Mouse (Mus musculus): ENCODE measurements around the gene Tle4. TPM values are rescaled to one million over a fixed set of nuclear protein-coding genes. Genes with fewer than 3 reads are reported as not detected.

Tle4 gene
- polyA plus RNA-seq, 1 experiment from 2014 or later: 13.0 TPM

- H3K9ac ChIP-seq (ENCODE audit: low read depth, low read length): no peak overlapping the region
- peaks cover 7% of the 10 kb centered on the region; the same call in 1 of the 2 replicates for H3K4me1 ChIP-seq (replicated peaks; ENCODE audit: control insufficient read depth, insufficient read depth, low read length)
- WGBS: 84% methylated on average over 3 of the region's 3 CpGs
- DNase-seq (ENCODE audit: low spot score) (no peak), ATAC-seq (replicated peaks; ENCODE audit: low FRiP score) (no peak)
- H3K36me3 ChIP-seq (ENCODE audit: control insufficient read depth, insufficient read depth, low read length): 0 out of 2 replicates have a peak, but pooled peaks cover 3% of the 10 kb centered on the region
- H3K27me3 ChIP-seq (replicated peaks; ENCODE audit: control insufficient read depth, insufficient read depth, low read length): no peaks in the 10 kb centered on the region
- no peaks in the 10 kb centered on the region for H3K9me3 ChIP-seq (ENCODE audit: control insufficient read depth, low read length)
- H3K27ac ChIP-seq (ENCODE audit: low read depth, low read length): no peak overlapping the region
- H3K4me2 ChIP-seq: no peak overlapping the region
- H3K4me3 ChIP-seq (ENCODE audit: low read depth, low read length): no peak overlapping the region
Measured at GRCm38 (mm10) chr19:14585235-14585634, 12.6 kb downstream of the Tle4 start.

GRCm38 (mm10) chr19:14578698-14579097 is 19.2 kb downstream of the Tle4 start:
- Histone ChIP-seq H3K9ac (ENCODE audit: low read depth, low read length) (no peak overlapping the region), H3K4me3 (ENCODE audit: low read depth, low read length) (no peak overlapping the region), H3K36me3 (ENCODE audit: control insufficient read depth, insufficient read depth, low read length) (no peaks in the 10 kb centered on the region), H3K4me1 (replicated peaks; ENCODE audit: control insufficient read depth, insufficient read depth, low read length) (peaks cover 8% of the 10 kb centered on the region; the same call in 1 of the 2 replicates), H3K27me3 (replicated peaks; ENCODE audit: control insufficient read depth, insufficient read depth, low read length) (no peaks in the 10 kb centered on the region), H3K27ac (ENCODE audit: low read depth, low read length) (no peak overlapping the region), H3K9me3 (ENCODE audit: control insufficient read depth, low read length) (no peaks in the 10 kb centered on the region), H3K4me2 (no peak overlapping the region)
- DNase-seq (ENCODE audit: low spot score): no peak
- WGBS: 76% methylated on average over 5 of the region's 5 CpGs
- ATAC-seq (replicated peaks; ENCODE audit: low FRiP score): no peak

- peak; percentile 63 for ATAC-seq (replicated peaks; ENCODE audit: low FRiP score)
- no peak overlapping the region for H3K4me2 ChIP-seq
Measured at GRCm38 (mm10) chr19:14578016-14578415, 19.8 kb downstream of the Tle4 start.

GRCm38 (mm10) chr19:14576311-14576710 is 21.5 kb downstream of the Tle4 start:
- no peaks in the 10 kb centered on the region for H3K9me3 ChIP-seq (ENCODE audit: control insufficient read depth, low read length)
- H3K9ac ChIP-seq (ENCODE audit: low read depth, low read length): no peak overlapping the region
- no peak overlapping the region for H3K27ac ChIP-seq (ENCODE audit: low read depth, low read length)
- peaks cover 8% of the 10 kb centered on the region; the same call in 1 of the 2 replicates for H3K4me1 ChIP-seq (replicated peaks; ENCODE audit: control insufficient read depth, insufficient read depth, low read length)
- ATAC-seq (replicated peaks; ENCODE audit: low FRiP score) (peak; percentile 73), DNase-seq (ENCODE audit: low spot score) (no peak)
- no peak overlapping the region for H3K4me3 ChIP-seq (ENCODE audit: low read depth, low read length)
- H3K4me2 ChIP-seq: no peak overlapping the region
- no peaks in the 10 kb centered on the region for H3K36me3 ChIP-seq (ENCODE audit: control insufficient read depth, insufficient read depth, low read length)
- H3K27me3 ChIP-seq (replicated peaks; ENCODE audit: control insufficient read depth, insufficient read depth, low read length): no peaks in the 10 kb centered on the region

More at GRCm38 (mm10) chr19:14578016-14578415, 19.8 kb downstream of the Tle4 start:
- Histone ChIP-seq H3K27me3 (replicated peaks; ENCODE audit: control insufficient read depth, insufficient read depth, low read length) (no peaks in the 10 kb centered on the region), H3K9ac (ENCODE audit: low read depth, low read length) (no peak overlapping the region), H3K9me3 (ENCODE audit: control insufficient read depth, low read length) (no peaks in the 10 kb centered on the region), H3K36me3 (ENCODE audit: control insufficient read depth, insufficient read depth, low read length) (no peaks in the 10 kb centered on the region), H3K4me1 (replicated peaks; ENCODE audit: control insufficient read depth, insufficient read depth, low read length) (peaks cover 8% of the 10 kb centered on the region; the same call in 1 of the 2 replicates), H3K4me3 (ENCODE audit: low read depth, low read length) (no peak overlapping the region), H3K27ac (ENCODE audit: low read depth, low read length) (no peak overlapping the region)
- no peak for DNase-seq (ENCODE audit: low spot score)
- 60% methylated on average over 4 of the region's 4 CpGs for WGBS

- no peaks in the 10 kb centered on the region; the same call in 1 of the 2 replicates for H3K4me1 ChIP-seq (replicated peaks; ENCODE audit: control insufficient read depth, insufficient read depth, low read length)
- no peaks in the 10 kb centered on the region for H3K9me3 ChIP-seq (ENCODE audit: control insufficient read depth, low read length)
- no peaks in the 10 kb centered on the region for H3K27me3 ChIP-seq (replicated peaks; ENCODE audit: control insufficient read depth, insufficient read depth, low read length)
- no peak overlapping the region for H3K4me3 ChIP-seq (ENCODE audit: low read depth, low read length)
- H3K27ac ChIP-seq (ENCODE audit: low read depth, low read length): no peak overlapping the region
- no peak for ATAC-seq (replicated peaks; ENCODE audit: low FRiP score)
- no peaks in the 10 kb centered on the region for H3K36me3 ChIP-seq (ENCODE audit: control insufficient read depth, insufficient read depth, low read length)
- H3K4me2 ChIP-seq: no peak overlapping the region
- DNase-seq (ENCODE audit: low spot score): no peak
- no peak overlapping the region for H3K9ac ChIP-seq (ENCODE audit: low read depth, low read length)
Measured at GRCm38 (mm10) chr19:14568879-14569278, 29.0 kb downstream of the Tle4 start.

GRCm38 (mm10) chr19:14567081-14567480 is 30.8 kb downstream of the Tle4 start:
- Histone ChIP-seq H3K4me3 (ENCODE audit: low read depth, low read length) (no peak overlapping the region), H3K27me3 (replicated peaks; ENCODE audit: control insufficient read depth, insufficient read depth, low read length) (no peaks in the 10 kb centered on the region), H3K9me3 (ENCODE audit: control insufficient read depth, low read length) (no peaks in the 10 kb centered on the region), H3K4me1 (replicated peaks; ENCODE audit: control insufficient read depth, insufficient read depth, low read length) (no peaks in the 10 kb centered on the region; the same call in 1 of the 2 replicates), H3K4me2 (no peak overlapping the region), H3K9ac (ENCODE audit: low read depth, low read length) (no peak overlapping the region), H3K36me3 (ENCODE audit: control insufficient read depth, insufficient read depth, low read length) (no peaks in the 10 kb centered on the region), H3K27ac (ENCODE audit: low read depth, low read length) (no peak overlapping the region)
- ATAC-seq (replicated peaks; ENCODE audit: low FRiP score) (no peak), DNase-seq (ENCODE audit: low spot score) (no peak)
- 88% methylated on average over 3 of the region's 3 CpGs for WGBS

GRCm38 (mm10) chr19:14566564-14567021 is 31.3 kb downstream of the Tle4 start:
- Histone ChIP-seq H3K27ac (ENCODE audit: low read depth, low read length) (no peak overlapping the region), H3K4me3 (ENCODE audit: low read depth, low read length) (no peak overlapping the region), H3K9ac (ENCODE audit: low read depth, low read length) (no peak overlapping the region), H3K4me1 (replicated peaks; ENCODE audit: control insufficient read depth, insufficient read depth, low read length) (no peaks in the 10 kb centered on the region; the same call in 1 of the 2 replicates), H3K4me2 (no peak overlapping the region), H3K27me3 (replicated peaks; ENCODE audit: control insufficient read depth, insufficient read depth, low read length) (no peaks in the 10 kb centered on the region), H3K9me3 (ENCODE audit: control insufficient read depth, low read length) (no peaks in the 10 kb centered on the region), H3K36me3 (ENCODE audit: control insufficient read depth, insufficient read depth, low read length) (no peaks in the 10 kb centered on the region)
- 79% methylated on average over 5 of the region's 5 CpGs for WGBS
- ATAC-seq (replicated peaks; ENCODE audit: low FRiP score) (no peak), DNase-seq (ENCODE audit: low spot score) (no peak)

- Histone ChIP-seq H3K4me3 (ENCODE audit: low read depth, low read length) (no peak overlapping the region), H3K4me2 (no peak overlapping the region), H3K27ac (ENCODE audit: low read depth, low read length) (no peak overlapping the region), H3K9me3 (ENCODE audit: control insufficient read depth, low read length) (no peaks in the 10 kb centered on the region), H3K36me3 (ENCODE audit: control insufficient read depth, insufficient read depth, low read length) (no peaks in the 10 kb centered on the region), H3K27me3 (replicated peaks; ENCODE audit: control insufficient read depth, insufficient read depth, low read length) (no peaks in the 10 kb centered on the region), H3K4me1 (replicated peaks; ENCODE audit: control insufficient read depth, insufficient read depth, low read length) (no peaks in the 10 kb centered on the region; the same call in 1 of the 2 replicates), H3K9ac (ENCODE audit: low read depth, low read length) (no peak overlapping the region)
- 77% methylated on average over 4 of the region's 4 CpGs for WGBS
- DNase-seq (ENCODE audit: low spot score): no peak
- no peak for ATAC-seq (replicated peaks; ENCODE audit: low FRiP score)
Measured at GRCm38 (mm10) chr19:14565424-14566069, 32.3 kb downstream of the Tle4 start.
